Mouse (Mus musculus): ENCODE data around the gene Gchfr.

The Gchfr gene

GRCm38 (mm10) chr2:119173991-119174651 lies 6.5 kb downstream of the Gchfr start, which contains the start of gene Gm14137:
Gene Gm14137 (plus strand): TSS chr2:119174509.
- in situ Hi-C loops (cut with MboI), result no loop called here

- in situ Hi-C loops (cut with MboI), result no loop called here
Measured at GRCm38 (mm10) chr2:119174866-119175265, 7.3 kb downstream of the Gchfr start.

GRCm38 (mm10) chr2:119175614-119176013 lies 8.0 kb downstream of the Gchfr start:
- in situ Hi-C loops (cut with MboI), result no loop called here

DNA sequence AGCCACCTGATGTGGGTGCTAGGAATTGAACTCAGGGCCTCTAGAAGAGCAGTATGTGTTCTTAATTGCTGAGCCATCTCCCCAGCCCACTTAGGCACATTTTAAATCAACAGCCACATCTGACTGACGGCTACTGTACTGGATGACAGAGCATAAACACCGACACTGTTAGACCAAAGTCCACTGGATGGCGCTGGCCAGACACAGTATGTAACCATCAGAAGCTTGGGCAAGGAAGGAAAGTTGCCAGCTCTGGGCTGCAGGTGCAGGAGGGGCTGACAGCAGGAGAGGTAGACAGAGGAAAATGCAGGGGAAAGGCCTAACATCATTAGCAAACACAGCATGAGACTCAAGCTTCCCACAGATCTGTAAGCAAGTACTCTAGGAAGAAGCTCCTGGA lies 9.2 kb downstream of the Gchfr start:
- in situ Hi-C loops (cut with MboI), result no loop called here

DNA sequence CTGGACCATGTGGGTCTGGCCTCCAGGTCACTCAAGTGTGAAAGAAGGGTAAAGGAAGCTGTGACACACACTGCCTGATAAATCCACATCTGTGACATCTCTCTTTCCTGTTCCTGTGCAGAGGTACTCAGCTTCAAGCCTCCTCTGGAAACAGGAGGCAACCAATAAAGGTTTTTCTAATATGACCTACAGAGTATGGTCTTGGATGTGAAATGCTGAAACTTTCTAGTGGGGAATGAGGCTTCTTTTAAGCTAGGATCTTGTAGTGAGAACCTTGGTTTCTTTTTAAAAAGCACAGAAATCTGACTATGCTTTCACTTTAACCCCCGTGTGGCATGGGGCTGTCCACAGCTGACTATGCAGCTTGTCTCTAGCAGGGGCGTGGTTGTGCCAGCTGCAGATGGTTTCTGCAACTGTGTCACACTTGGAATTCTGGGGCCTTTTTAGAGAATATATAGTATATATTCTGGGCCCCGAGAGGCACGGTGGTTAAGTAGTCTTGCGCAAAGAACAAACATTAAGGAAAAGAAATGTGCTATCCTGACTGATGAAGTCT lies 9.9 kb downstream of the Gchfr start:
- in situ Hi-C loops (cut with MboI), result no loop called here

GRCm38 (mm10) chr2:119182914-119183313 lies 15.3 kb downstream of the Gchfr start:
- in situ Hi-C loops (cut with MboI), result loop anchor here (10.0 kb wide), 1 partner anchor 138 kb away; the partner anchor contains the start of gene Knl1

GRCm38 (mm10) chr2:119189029-119189710 lies 21.6 kb downstream of the Gchfr start:
- in situ Hi-C loops (cut with MboI), result loop anchor here (10.0 kb wide), 1 partner anchor 144 kb away; the partner anchor contains the start of gene Knl1

DNA sequence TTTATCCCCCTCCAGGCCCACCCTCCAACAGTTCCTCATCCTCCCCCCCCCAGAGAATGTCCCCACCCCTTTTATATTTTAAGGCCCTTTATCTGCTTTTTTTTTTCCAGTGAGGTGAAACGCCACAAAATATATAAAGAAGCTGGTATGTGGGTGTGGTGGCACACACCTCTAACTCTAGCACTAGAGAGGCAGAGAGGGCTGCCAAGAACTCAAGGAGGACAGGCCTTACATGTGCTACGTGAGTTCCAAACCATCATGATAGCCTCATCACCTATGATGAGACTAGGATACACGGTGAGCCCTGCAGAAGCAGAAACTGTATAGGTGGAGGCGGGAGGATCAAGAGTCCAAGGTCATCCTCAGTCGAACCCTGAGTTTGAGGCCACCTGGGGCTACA lies 23.4 kb downstream of the Gchfr start:
- in situ Hi-C loops (cut with MboI), result no loop called here

DNA sequence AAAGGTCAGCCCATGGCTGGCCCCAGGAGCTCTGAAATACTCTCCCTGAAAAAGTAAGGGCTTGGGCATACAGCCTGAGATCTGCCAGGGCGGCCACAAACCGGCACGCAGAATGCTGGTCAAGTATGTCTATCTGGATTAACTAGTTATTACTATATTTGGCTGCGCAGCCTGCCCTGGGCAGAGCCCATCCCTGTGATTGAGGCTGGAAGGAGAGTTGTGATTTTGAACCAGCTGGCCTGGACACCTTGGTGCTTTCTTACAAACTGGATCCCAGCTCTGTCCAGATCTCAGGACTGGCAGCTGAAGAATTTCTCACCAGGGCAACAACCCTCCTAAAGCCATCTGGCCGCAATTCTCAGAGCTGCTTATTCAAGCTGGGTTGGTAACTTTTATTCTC lies 26.6 kb downstream of the Gchfr start:
- in situ Hi-C loops (cut with MboI), result no loop called here

DNA sequence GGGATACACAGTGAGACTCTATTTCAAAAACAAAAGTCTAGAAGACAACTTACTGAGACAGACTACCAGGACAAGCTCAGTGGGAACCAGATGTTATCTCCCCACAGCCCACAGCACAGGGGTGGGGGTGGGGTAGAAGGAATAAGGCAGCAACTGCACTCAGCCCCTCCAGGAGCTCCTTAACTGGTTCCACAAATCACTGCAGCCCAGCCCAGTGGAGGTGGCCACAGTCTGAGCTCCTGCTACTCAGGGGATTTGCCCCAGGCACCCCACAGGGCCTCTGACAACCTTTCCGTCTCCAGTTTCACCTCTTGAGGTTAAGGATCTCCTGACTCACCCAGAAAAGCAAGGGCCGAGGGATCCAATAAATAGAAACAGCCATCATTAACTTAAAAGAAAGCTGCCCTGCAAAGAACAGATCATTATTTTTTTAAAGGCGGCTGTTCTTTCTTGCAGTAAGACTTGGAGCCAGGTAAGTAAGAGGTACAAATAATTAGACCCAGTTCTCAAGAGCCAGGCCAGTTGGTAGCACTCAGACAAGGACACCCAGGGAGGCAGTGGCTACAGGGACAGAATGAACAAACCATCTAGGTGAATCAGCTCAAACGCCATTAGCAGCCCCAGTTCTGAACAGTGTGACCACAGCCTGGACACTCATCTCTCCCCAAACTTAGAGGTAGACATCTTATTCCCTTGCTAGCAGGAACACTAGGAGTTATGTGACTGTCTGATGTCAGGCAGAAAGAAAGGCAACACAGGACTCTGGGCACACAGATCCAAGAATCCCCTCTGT lies 28.9 kb downstream of the Gchfr start:
- in situ Hi-C loops (cut with MboI), result no loop called here

GRCm38 (mm10) chr2:119197493-119197892 lies 29.9 kb downstream of the Gchfr start:
- in situ Hi-C loops (cut with MboI), result no loop called here

DNA sequence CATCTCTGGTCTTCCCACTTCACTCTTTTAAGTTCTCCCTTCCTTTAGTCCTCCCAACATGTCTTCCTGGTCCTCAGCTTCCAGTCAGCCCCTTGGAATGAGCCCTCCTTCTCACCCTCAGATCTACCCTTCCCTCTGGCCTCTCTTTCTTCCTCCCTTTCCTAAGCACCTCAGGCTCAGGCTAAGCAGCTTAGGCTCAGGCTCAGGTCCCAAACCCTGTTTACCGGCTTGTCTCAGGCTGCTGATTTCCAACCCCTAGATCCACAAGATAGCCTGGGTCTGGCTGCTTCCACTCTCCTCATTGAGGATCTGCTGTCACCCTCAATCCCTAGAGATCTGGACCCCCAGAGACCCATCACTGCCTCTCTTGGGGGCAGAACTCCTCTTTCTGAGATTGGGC lies 30.5 kb downstream of the Gchfr start:
- in situ Hi-C loops (cut with MboI), result no loop called here

DNA sequence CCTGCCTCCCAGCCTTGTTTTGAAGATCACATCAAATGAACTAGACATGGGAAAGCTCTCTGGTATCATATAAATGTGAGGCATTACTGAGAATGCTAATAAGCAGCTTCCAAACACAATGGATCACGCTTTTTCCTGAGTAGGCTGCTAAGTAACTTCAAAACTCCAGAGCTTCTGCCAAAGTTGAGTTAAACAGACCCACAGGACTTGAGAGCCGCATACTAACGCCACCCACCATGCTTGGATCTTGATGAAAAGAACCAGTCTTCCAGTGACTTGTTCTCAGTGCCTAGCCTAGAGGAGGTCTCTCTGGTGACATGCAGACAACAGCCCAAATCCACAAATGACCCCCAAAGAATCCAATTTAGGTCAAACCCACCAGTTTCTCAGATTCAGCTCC lies 31.4 kb downstream of the Gchfr start:
- in situ Hi-C loops (cut with MboI), result no loop called here

DNA sequence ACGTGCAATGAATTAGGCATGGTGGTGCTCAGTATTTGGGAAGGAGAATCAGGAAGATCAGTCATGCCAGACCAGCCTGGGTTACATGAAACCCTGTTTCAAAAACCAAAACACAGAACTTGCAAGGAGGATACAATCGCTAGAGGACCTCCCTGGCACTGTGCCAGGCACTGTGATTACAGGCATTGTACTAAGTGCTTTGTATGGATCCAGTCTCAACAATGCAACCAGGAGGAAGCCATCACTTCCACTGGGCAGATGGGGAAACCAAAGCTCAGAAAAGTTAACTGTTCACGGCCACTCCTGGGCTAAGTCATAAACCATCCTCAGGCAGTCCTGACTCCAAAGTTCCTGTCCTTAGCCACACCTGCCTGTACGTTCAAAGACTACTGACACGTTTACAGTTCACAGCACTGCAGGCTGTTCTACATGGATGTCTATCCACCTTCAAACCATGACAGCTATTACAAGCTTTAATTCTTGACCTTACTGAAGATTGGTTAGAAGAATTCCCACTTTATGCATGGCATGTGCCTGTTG lies 35.4 kb downstream of the Gchfr start:
- in situ Hi-C loops (cut with MboI), result no loop called here

DNA sequence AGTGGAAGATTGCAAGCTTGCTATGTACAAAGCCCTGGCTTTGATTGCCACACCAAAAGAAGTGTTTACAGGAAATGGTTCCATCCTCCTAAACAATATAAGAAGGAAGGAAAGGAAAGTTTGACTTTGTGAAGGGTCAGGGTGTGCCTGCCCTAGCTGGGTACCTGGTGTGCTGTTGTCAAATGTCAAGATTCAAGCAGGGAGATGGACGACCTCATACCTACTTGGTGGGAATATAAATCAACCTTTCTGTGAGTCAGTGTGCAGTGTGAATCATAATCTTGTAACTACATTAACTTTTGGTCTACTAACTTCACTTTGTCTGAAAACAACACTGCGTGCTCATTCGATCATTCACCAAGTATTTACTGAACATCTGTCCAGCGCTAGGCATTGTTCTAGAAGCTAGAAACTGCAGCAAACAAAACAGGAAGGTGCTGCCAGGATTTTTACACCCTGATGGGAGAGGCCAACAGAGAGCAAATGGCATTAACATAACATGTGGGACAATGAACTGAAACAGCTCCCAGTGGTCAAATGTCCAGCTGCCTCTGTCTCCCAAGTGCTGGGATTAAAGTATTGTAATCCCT lies 36.4 kb downstream of the Gchfr start:
- in situ Hi-C loops (cut with MboI), result no loop called here

GRCm38 (mm10) chr2:119207961-119208343 lies 40.4 kb downstream of the Gchfr start:
- in situ Hi-C loops (cut with MboI), result no loop called here

DNA sequence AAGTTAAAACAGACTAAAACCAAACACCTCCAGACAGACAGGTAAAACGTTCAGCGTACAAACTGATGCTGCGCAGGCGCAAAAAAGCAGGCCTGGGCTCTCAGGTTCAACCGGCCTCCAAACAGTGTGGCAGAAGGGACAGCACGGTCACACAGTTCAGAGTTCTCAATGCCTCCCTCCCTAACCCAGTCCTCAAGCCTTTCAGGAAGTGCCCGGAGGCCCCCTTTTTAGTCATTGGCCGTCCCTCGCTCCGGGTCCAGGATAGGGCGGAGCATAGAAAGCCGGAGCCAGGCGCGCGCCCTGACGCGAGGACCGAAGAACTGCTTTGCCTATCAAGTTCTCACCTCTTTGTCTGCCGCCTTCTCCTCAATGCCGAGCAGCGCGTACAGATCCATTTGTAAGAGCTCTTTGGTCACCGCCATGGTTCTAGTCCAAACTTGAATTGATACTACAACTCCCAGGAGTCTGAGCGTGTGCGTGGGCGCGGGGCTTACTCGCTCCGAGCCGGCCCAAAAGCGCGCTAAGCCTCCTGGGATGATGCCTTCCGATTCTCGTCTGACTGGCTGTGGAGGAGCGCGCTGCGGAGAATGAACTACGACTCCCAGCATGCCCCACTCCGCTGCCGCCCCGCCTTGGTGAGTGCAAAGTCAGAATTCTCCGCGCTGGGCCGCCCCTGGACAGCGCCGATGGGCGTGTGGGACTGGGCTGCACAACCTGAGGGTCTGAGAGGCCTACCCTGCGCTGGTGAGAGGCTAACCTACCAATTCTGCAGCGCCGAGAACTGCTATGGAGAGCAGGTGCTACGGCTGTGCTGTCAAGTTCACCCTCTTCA lies 41.0 kb downstream of the Gchfr start, which contains the start of the genes Zfyve19 and Dnajc17:
Zfyve19 (plus strand) TSS at position 274 of the 832 bp plus-strand sequence.
Dnajc17 (minus strand) TSS at position 452 of the 832 bp plus-strand sequence.
- in situ Hi-C loops (cut with MboI), result no loop called here

- in situ Hi-C loops (cut with MboI), result no loop called here
Measured at GRCm38 (mm10) chr2:119209176-119209507, 41.6 kb downstream of the Gchfr start.

All from mature B cell (primary cell).